Mouse (Mus musculus) forebrain, embryonic 13.5 days (tissue): ENCODE data around the gene Supv3l1. TPM values are rescaled to one million over a fixed set of nuclear protein-coding genes. Genes with fewer than 3 reads are reported as not detected.
"Not testable (repeated sequence)": the region's sequence is repeated elsewhere in the genome, so short reads cannot be mapped to it uniquely, and the experiment has no call there.

ENCODE experiments used
- ATAC-seq: fragments of 200-750 bp; cut with Nextera tagmentation; 2 replicates; pipeline ENCODE4 v1.8.0; 2017
- H3K27ac ChIP-seq: fragments of 300-500 bp; sonication (generic); 2 replicates; pipeline ENCODE4 v1.5.1; 2015; ENCODE audit warnings: inconsistent platforms, mild to moderate bottlenecking, moderate library complexity
- H3K27me3 ChIP-seq: fragments of 300-500 bp; sonication (generic); 2 replicates; pipeline ENCODE4 v1.6.1; 2015; ENCODE audit warnings: mild to moderate bottlenecking, inconsistent platforms
- H3K36me3 ChIP-seq: fragments of 300-500 bp; sonication (generic); 2 replicates; pipeline ENCODE4 v1.6.1; 2015; ENCODE audit warnings: mild to moderate bottlenecking, inconsistent platforms; ENCODE audit not compliant: poor library complexity, severe bottlenecking
- H3K4me1 ChIP-seq: fragments of 300-500 bp; sonication (generic); 2 replicates; pipeline ENCODE4 v1.6.1; 2015; ENCODE audit warnings: inconsistent platforms
- H3K4me2 ChIP-seq: fragments of 300-500 bp; sonication (generic); 2 replicates; pipeline ENCODE4 v1.6.1; 2015; ENCODE audit warnings: inconsistent platforms, mild to moderate bottlenecking, moderate library complexity
- H3K4me3 ChIP-seq: fragments of 300-500 bp; sonication (generic); 2 replicates; pipeline ENCODE4 v1.5.1; 2015; ENCODE audit warnings: mild to moderate bottlenecking, inconsistent platforms
- H3K9ac ChIP-seq: fragments of 300-500 bp; sonication (generic); 2 replicates; pipeline ENCODE4 v1.6.1; 2015; ENCODE audit warnings: mild to moderate bottlenecking, inconsistent platforms
- H3K9me3 ChIP-seq: fragments of 300-500 bp; sonication (generic); replicated peaks from 2 replicates; pipeline ENCODE4 v1.6.1; 2016; ENCODE audit warnings: inconsistent platforms
- whole genome bisulfite sequencing: fragments of 180-500 bp; shearing (Covaris S2); methylation state at CpG from one replicate; pipeline ENCODE4 v1.1.7; 2015; 5-methylcytosine and 5-hydroxymethylcytosine counted together
- polyA plus RNA-seq: library from polyadenylated mRNA; unstranded; fragments of >200 nt; fragmentation: Nextera tagmentation; extraction: Ambion mirVana; gene quantifications from 2 replicates; pipeline ENCODE4 v1.2.1, GENCODE M21; 2015

The Supv3l1 gene
- polyA plus RNA-seq, 1 experiment from 2014 or later, result 24.2 TPM

- 78% methylated on average over 11 of the region's 11 CpGs for whole genome bisulfite sequencing
- H3K9me3 ChIP-seq, H3K9ac ChIP-seq, ATAC-seq, H3K4me3 ChIP-seq, H3K27me3 ChIP-seq, H3K4me2 ChIP-seq, H3K27ac ChIP-seq: not testable (repeated sequence)
- Histone ChIP-seq H3K4me1 (peaks cover 18% of the 10 kb centered on the region), H3K36me3 (peaks cover 31% of the 10 kb centered on the region)
Measured at GRCm38 (mm10) chr10:62452001-62452400, 2.5 kb upstream of the Supv3l1 start.

GRCm38 (mm10) chr10:62450280-62450640 lies 722 bp upstream of the Supv3l1 start:
- Histone ChIP-seq H3K27me3 (no peaks in the 10 kb centered on the region), H3K9ac (peak overlapping the region; percentile 91), H3K9me3 (no peaks in the 10 kb centered on the region), H3K36me3 (peaks cover 32% of the 10 kb centered on the region), H3K4me3 (peak overlapping the region; percentile 72), H3K4me1 (peaks cover 18% of the 10 kb centered on the region), H3K4me2 (peak overlapping the region; percentile 77), H3K27ac (peak overlapping the region; percentile 81; the same call in 1 of the 2 replicates)
- no peak for ATAC-seq
- WGBS, result 35% methylated on average over 18 of the region's 18 CpGs

DNA sequence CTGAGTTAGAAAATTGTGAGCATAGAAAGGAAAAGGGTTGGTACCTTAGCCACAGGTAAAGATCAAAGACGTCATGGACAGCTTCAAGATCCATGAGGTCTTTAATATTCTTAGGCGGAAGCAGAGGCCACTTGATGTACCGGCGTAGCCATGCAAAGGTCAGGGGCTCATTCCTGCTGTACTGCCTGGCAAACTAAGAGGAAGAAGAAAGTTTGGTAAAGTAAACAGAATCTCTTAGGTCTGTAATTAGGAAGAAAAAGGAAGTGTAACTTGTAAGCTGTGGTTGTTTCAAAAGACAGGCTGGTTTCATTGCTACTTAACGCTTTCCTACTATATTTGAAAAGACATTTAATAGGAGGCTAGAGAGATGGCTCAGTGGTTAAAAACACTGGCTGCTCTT lies 19.1 kb downstream of the Supv3l1 start:
- Histone ChIP-seq H3K4me2 (no peak overlapping the region), H3K36me3 (peaks cover 74% of the 10 kb centered on the region), H3K4me3 (no peak overlapping the region), H3K27me3 (no peaks in the 10 kb centered on the region), H3K27ac (no peak overlapping the region), H3K4me1 (no peaks in the 10 kb centered on the region), H3K9ac (no peak overlapping the region), H3K9me3 (no peaks in the 10 kb centered on the region)
- ATAC-seq, result no peak
- WGBS, result 92% methylated on average over 5 of the region's 5 CpGs

DNA sequence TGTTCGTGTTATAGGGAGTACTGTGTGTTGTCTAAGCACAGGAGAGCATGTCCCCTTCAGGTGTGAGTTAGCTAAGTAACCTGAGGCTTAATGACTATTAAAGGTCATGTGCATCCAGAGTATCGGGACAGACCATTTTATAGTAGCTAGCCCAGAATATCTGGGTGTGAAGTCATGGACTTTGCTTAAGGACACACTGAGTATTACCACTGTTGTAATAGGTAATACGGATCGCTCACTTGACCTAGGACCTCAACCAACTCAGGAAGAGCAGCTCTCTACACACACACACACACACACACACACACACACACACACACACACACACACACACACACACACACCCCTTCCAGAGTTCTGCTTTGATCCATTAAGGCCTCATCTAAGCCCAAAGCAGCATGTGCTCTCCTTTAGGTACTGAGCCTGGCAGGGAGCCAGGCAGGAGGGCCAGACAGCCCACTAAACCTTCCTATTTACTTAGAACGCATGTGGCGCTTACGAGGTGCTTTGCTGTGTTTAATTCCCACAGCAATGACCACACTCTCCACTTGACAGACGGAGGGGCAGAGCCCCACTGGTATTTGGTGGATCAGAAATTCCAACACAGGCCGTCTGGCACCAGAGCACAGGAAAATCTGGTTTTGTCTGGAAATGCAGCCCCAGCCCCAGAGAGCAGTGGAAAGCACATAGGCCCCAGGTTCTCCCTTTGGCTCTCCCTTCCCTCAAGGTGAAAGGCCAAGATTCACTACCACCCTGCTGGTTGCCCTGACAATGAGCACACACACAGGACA lies 24.3 kb downstream of the Supv3l1 start:
- H3K9me3 ChIP-seq, result no peaks in the 10 kb centered on the region
- no peak overlapping the region for H3K4me3 ChIP-seq
- no peak overlapping the region for H3K9ac ChIP-seq
- H3K27ac ChIP-seq, result no peak overlapping the region
- no peak for ATAC-seq
- H3K4me1 ChIP-seq, result no peaks in the 10 kb centered on the region
- no peaks in the 10 kb centered on the region for H3K27me3 ChIP-seq
- 48% methylated on average over 8 of the region's 9 CpGs for WGBS
- peaks cover 25% of the 10 kb centered on the region for H3K36me3 ChIP-seq
- no peak overlapping the region for H3K4me2 ChIP-seq

GRCm38 (mm10) chr10:62422255-62422654 lies 27.3 kb downstream of the Supv3l1 start, which contains the start of gene Hkdc1:
Gene Hkdc1, minus strand, starts transcription at chr10:62422491.
- no peak for ATAC-seq
- WGBS, result 58% methylated on average over 15 of the region's 15 CpGs
- no peaks in the 10 kb centered on the region for H3K36me3 ChIP-seq

DNA sequence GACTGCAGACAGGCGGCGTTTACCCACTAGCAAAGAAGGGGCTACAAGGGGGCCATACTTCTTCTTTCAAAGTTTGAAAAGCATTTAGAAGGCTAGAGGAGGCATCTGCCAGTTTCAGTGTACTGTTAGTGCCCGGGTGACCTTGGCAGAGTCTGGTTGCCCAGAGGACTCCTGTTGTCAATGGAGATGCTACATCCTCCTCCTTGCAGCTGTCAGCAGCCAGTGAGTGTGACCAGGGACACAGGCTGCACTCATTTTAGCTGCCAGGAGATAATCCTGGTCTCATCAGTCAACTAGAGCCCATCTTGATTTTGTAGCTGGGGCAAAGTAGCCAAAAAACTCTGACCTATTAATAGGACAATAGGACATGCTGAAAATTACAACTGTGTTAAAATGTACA lies 28.4 kb downstream of the Supv3l1 start:
- no peak for ATAC-seq
- Histone ChIP-seq H3K4me3 (no peak overlapping the region), H3K4me2 (no peak overlapping the region), H3K4me1 (0 out of 2 replicates have a peak, but pooled peaks cover 4% of the 10 kb centered on the region), H3K9ac (no peak overlapping the region), H3K27ac (no peak overlapping the region), H3K27me3 (no peaks in the 10 kb centered on the region), H3K9me3 (no peaks in the 10 kb centered on the region), H3K36me3 (no peaks in the 10 kb centered on the region)
- WGBS, result 89% methylated on average over 3 of the region's 3 CpGs

More at GRCm38 (mm10) chr10:62422255-62422654, 27.3 kb downstream of the Supv3l1 start, which contains the start of gene Hkdc1:
- no peaks in the 10 kb centered on the region for H3K9me3 ChIP-seq
- H3K27ac ChIP-seq, result no peak within 1 kb of the TSS
- H3K4me3 ChIP-seq, result no peak within 1 kb of the TSS
- no peaks in the 10 kb centered on the region for H3K27me3 ChIP-seq
- no peak within 1 kb of the TSS for H3K9ac ChIP-seq
- H3K4me2 ChIP-seq, result no peak within 1 kb of the TSS
- H3K4me1 ChIP-seq, result 0 out of 2 replicates have a peak, but pooled peaks cover 4% of the 10 kb centered on the region

GRCm38 (mm10) chr10:62420399-62420798 lies 29.1 kb downstream of the Supv3l1 start:
- H3K27ac ChIP-seq, result no peak overlapping the region
- no peaks in the 10 kb centered on the region for H3K36me3 ChIP-seq
- H3K4me2 ChIP-seq, result no peak overlapping the region
- H3K4me3 ChIP-seq, result no peak overlapping the region
- H3K4me1 ChIP-seq, result 0 out of 2 replicates have a peak, but pooled peaks cover 4% of the 10 kb centered on the region
- no peak for ATAC-seq
- H3K9ac ChIP-seq, result no peak overlapping the region
- H3K9me3 ChIP-seq, result no peaks in the 10 kb centered on the region
- no peaks in the 10 kb centered on the region for H3K27me3 ChIP-seq
- 79% methylated on average over 6 of the region's 6 CpGs for WGBS

- no peak overlapping the region for H3K4me2 ChIP-seq
- H3K9ac ChIP-seq, result no peak overlapping the region
- WGBS, result 89% methylated on average over 5 of the region's 5 CpGs
- no peaks in the 10 kb centered on the region for H3K36me3 ChIP-seq
- no peak overlapping the region for H3K27ac ChIP-seq
- ATAC-seq, result no peak
- 0 out of 2 replicates have a peak, but pooled peaks cover 4% of the 10 kb centered on the region for H3K4me1 ChIP-seq
- no peaks in the 10 kb centered on the region for H3K27me3 ChIP-seq
- no peaks in the 10 kb centered on the region for H3K9me3 ChIP-seq
- no peak overlapping the region for H3K4me3 ChIP-seq
Measured at GRCm38 (mm10) chr10:62419422-62419821, 30.1 kb downstream of the Supv3l1 start.

DNA sequence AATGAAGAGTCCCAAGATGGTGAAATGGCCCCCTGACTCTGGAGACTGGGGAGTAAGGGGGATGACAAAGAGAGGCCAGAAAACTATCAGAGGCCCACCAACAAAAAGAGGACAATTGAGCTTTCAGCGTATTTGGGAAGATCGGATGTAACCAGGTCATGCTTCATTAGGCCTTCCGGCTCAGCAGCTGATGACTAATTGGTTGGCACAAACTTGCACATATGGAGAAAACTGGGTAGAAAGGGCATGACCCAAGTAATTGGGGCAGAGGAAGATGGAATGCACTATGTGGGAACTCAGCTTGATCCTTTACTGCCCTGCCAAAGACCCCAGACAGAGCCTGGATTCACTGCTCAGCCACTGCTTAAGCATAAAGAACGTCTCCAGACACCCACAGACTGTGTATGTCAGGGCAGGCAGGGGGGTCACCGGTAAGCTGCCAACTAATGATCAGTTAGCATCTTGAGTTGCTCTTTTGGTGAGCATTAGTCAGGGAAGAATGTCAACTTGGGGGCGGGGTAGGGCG lies 30.6 kb downstream of the Supv3l1 start:
- no peak for ATAC-seq
- Histone ChIP-seq H3K4me3 (no peak overlapping the region), H3K9me3 (no peaks in the 10 kb centered on the region), H3K4me1 (0 out of 2 replicates have a peak, but pooled peaks cover 4% of the 10 kb centered on the region), H3K27ac (no peak overlapping the region), H3K36me3 (no peaks in the 10 kb centered on the region), H3K4me2 (no peak overlapping the region), H3K9ac (no peak overlapping the region), H3K27me3 (no peaks in the 10 kb centered on the region)
- 47% methylated on average over 7 of the region's 7 CpGs for WGBS

GRCm38 (mm10) chr10:62413606-62413982 lies 35.9 kb downstream of the Supv3l1 start:
- no peaks in the 10 kb centered on the region for H3K27me3 ChIP-seq
- 53% methylated on average over 4 of the region's 4 CpGs for WGBS
- H3K9me3 ChIP-seq, result no peaks in the 10 kb centered on the region
- H3K4me1 ChIP-seq, result no peaks in the 10 kb centered on the region
- no peak for ATAC-seq
- no peak overlapping the region for H3K4me3 ChIP-seq
- H3K9ac ChIP-seq, result no peak overlapping the region
- no peak overlapping the region for H3K27ac ChIP-seq
- no peak overlapping the region for H3K4me2 ChIP-seq
- H3K36me3 ChIP-seq, result no peaks in the 10 kb centered on the region

- no peak overlapping the region for H3K9ac ChIP-seq
- H3K4me3 ChIP-seq, result no peak overlapping the region
- no peaks in the 10 kb centered on the region for H3K9me3 ChIP-seq
- H3K27ac ChIP-seq, result no peak overlapping the region
- 43% methylated on average over 6 of the region's 8 CpGs for WGBS
- ATAC-seq, result no peak
- H3K4me1 ChIP-seq, result no peaks in the 10 kb centered on the region
- no peaks in the 10 kb centered on the region for H3K36me3 ChIP-seq
- no peaks in the 10 kb centered on the region for H3K27me3 ChIP-seq
- H3K4me2 ChIP-seq, result no peak overlapping the region
Measured at GRCm38 (mm10) chr10:62412906-62413605, 36.5 kb downstream of the Supv3l1 start.
